Mouse (Mus musculus) midbrain, embryonic 16.5 days (tissue): Measurements from ENCODE around the gene Dmrt3. TPM values are rescaled to one million over a fixed set of nuclear protein-coding genes. Genes with fewer than 3 reads are reported as not detected.
A peak's percentile ranks its signal among the peaks of the same experiment; 100 is the strongest.

Experiments
- ATAC-seq: fragments of 200-750 bp; cut with Nextera tagmentation; 2 replicates; pipeline ENCODE4 v1.8.0; 2017; ENCODE audit warnings: moderate TSS enrichment
- H3K27ac ChIP-seq: fragments of 300-500 bp; sonication (generic); 2 replicates; pipeline ENCODE4 v1.5.1; 2014; ENCODE audit warnings: mild to moderate bottlenecking, low read length, mixed read lengths
- H3K27me3 ChIP-seq: fragments of 300-500 bp; sonication (generic); 2 replicates; pipeline ENCODE4 v1.6.1; 2014; ENCODE audit warnings: low read depth, low read length, mixed read lengths; ENCODE audit not compliant: control insufficient read depth, insufficient read depth
- H3K36me3 ChIP-seq: fragments of 300-500 bp; sonication (generic); 2 replicates; pipeline ENCODE4 v1.6.1; 2014; ENCODE audit warnings: mild to moderate bottlenecking, low read length, moderate library complexity, mixed read lengths; ENCODE audit not compliant: control insufficient read depth, insufficient read depth
- H3K4me1 ChIP-seq: fragments of 300-500 bp; sonication (generic); 2 replicates; pipeline ENCODE4 v1.6.1; 2014; ENCODE audit warnings: mild to moderate bottlenecking, low read length, mixed read lengths; ENCODE audit not compliant: control insufficient read depth, insufficient read depth
- H3K4me2 ChIP-seq: fragments of 300-500 bp; sonication (generic); 2 replicates; pipeline ENCODE4 v1.6.1; 2014; ENCODE audit warnings: mild to moderate bottlenecking, low read length, mixed read lengths
- H3K4me3 ChIP-seq: fragments of 300-500 bp; sonication (generic); 2 replicates; pipeline ENCODE4 v1.5.1; 2014; ENCODE audit warnings: low read depth, mild to moderate bottlenecking, low read length, moderate library complexity, mixed read lengths
- H3K9ac ChIP-seq: fragments of 300-500 bp; sonication (generic); 2 replicates; pipeline ENCODE4 v1.6.1; 2014; ENCODE audit warnings: low read depth, low read length, mixed read lengths
- H3K9me3 ChIP-seq: fragments of 300-500 bp; sonication (generic); replicated peaks from 2 replicates; pipeline ENCODE4 v1.6.1; 2014; ENCODE audit warnings: mild to moderate bottlenecking, low read length, mixed read lengths; ENCODE audit not compliant: control insufficient read depth, poor library complexity, severe bottlenecking
- WGBS: fragments of 180-500 bp; shearing (Covaris S2); extraction: QIAGEN DNeasy Blood & Tissue Kit; methylation state at CpG from one replicate; pipeline ENCODE4 v1.1.7; 2014; 5-methylcytosine and 5-hydroxymethylcytosine counted together
- polyA plus RNA-seq: library from polyadenylated mRNA; unstranded; fragments of >200 nt; fragmentation: Nextera tagmentation; extraction: Ambion mirVana; gene quantifications from 2 replicates; pipeline ENCODE4 v1.2.1, GENCODE M21; 2015

Gene Dmrt3
- polyA plus RNA-seq, 1 experiment from 2014 or later, result not detected

GRCm38 (mm10) chr19:25601966-25602365 is 8.1 kb upstream of the Dmrt3 start:
- Histone ChIP-seq H3K4me3 (no peak overlapping the region), H3K9ac (no peak overlapping the region), H3K9me3 (no peaks in the 10 kb centered on the region), H3K4me1 (no peaks in the 10 kb centered on the region; the same call in 1 of the 2 replicates), H3K36me3 (no peaks in the 10 kb centered on the region), H3K27ac (no peak overlapping the region), H3K27me3 (peaks cover 69% of the 10 kb centered on the region), H3K4me2 (no peak overlapping the region)
- ATAC-seq, result no peak
- 15% methylated on average over 8 of the region's 8 CpGs for WGBS

DNA sequence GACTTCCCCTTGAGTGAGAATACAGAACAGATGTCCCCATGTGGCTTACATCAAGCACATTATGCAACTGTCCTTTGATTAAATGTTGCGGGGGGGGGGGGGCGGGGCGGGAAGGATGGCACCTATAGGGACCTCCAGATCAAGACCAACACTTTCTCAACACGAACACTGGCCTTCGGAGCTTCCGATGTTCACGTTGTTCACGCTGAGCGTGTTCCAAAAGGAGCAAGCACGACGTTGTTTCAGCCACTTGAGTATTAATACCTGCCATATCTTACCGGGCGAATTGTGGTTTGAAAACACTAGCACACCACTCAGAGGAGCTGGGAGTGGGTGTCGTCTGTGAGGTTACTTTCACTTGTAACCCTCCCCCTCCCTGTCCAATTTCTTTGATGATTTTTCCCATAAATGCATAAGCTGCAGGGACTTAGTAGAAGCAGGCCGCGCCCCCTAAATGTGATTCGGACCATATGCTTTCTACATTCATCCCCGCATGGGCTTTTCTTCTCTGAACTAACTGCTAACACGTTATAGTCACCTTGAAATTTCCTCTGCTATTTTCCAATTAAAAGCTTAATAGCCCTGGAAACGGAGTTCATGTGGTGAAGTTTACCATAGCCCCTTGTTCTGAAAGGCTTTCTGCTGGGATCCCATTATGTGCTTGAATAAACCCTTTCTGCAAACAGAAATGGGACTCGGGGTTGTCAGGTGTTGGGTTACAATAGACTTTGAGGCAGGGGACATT is 2.5 kb upstream of the Dmrt3 start:
- under 1% methylated on average over 21 of the region's 21 CpGs for WGBS
- Histone ChIP-seq H3K27ac (no peak overlapping the region), H3K4me2 (no peak overlapping the region), H3K27me3 (peaks cover 57% of the 10 kb centered on the region), H3K4me1 (peaks cover 11% of the 10 kb centered on the region), H3K4me3 (no peak overlapping the region), H3K9ac (no peak overlapping the region), H3K36me3 (no peaks in the 10 kb centered on the region), H3K9me3 (no peaks in the 10 kb centered on the region)
- ATAC-seq, result no peak

- Histone ChIP-seq H3K4me3 (no peak overlapping the region), H3K36me3 (no peaks in the 10 kb centered on the region), H3K4me2 (no peak overlapping the region), H3K4me1 (peaks cover 11% of the 10 kb centered on the region), H3K9me3 (no peaks in the 10 kb centered on the region), H3K27me3 (peaks cover 58% of the 10 kb centered on the region), H3K9ac (no peak overlapping the region), H3K27ac (no peak overlapping the region)
- 1% methylated on average over 7 of the region's 7 CpGs for WGBS
- no peak for ATAC-seq
These were observed 1.9 kb upstream of the Dmrt3 start for GRCm38 (mm10) chr19:25608206-25608580.

DNA sequence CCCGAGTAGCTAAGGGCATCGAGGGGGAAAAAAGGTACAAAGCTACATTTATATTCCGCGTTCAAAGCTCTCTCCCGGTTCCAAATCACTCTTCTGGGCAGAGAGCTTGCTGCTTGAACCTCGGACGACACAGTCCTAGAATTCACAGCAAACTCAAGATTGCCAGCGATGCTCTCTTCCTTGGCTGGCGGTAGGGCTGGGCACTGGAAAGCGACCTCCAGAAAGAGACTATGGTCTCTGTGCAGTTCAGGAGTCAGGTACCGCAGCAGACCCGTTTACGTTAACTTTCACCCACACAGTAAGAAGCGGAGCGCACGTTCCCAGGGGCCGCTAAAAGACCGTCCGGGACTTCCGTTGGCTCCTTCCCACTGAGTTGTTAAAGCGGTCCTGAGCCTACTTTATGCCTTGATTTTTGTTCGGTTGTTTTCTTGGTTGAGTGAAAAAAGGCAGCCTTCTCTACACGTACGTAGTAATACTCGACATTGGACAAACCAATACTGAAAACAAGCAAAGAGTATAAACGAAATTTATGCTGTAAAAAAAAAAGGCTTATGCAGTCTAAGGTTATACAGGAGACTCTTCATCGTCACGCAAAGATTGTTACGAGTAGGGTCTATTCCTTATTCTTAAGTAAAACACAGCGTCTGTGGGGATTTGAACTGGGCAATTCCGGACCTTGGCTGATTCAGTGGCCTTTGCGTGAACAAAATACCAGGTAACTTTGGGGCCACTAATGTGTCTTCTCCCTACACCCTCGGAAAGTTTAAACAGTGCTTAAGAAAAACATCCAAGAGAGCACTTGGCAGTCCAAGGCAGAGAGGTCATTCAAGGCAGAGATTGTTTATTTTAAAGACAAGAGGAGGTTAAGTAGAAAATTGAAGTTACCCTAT is 895 bp upstream of the Dmrt3 start:
- H3K9me3 ChIP-seq, result no peaks in the 10 kb centered on the region
- H3K4me1 ChIP-seq, result peaks cover 11% of the 10 kb centered on the region
- H3K4me2 ChIP-seq, result no peak overlapping the region
- peaks cover 64% of the 10 kb centered on the region for H3K27me3 ChIP-seq
- no peak overlapping the region for H3K27ac ChIP-seq
- H3K4me3 ChIP-seq, result no peak overlapping the region
- H3K36me3 ChIP-seq, result no peaks in the 10 kb centered on the region
- no peak for ATAC-seq
- under 1% methylated on average over 33 of the region's 33 CpGs for WGBS
- no peak overlapping the region for H3K9ac ChIP-seq

GRCm38 (mm10) chr19:25610411-25611111 is 460 bp downstream of the Dmrt3 start:
- 0% methylated on average over 39 of the region's 71 CpGs for WGBS
- Histone ChIP-seq H3K9me3 (no peaks in the 10 kb centered on the region), H3K36me3 (no peaks in the 10 kb centered on the region), H3K4me2 (peak overlapping the region; percentile 46), H3K9ac (no peak overlapping the region), H3K4me3 (peak overlapping the region; percentile 25), H3K27me3 (peaks cover 72% of the 10 kb centered on the region), H3K27ac (no peak overlapping the region), H3K4me1 (peaks cover 11% of the 10 kb centered on the region)
- ATAC-seq, result peak; percentile 57

- no peak overlapping the region for H3K9ac ChIP-seq
- H3K36me3 ChIP-seq, result no peaks in the 10 kb centered on the region
- ATAC-seq, result peak; percentile 41; the same call in 1 of the 2 replicates
- H3K9me3 ChIP-seq, result no peaks in the 10 kb centered on the region
- H3K4me3 ChIP-seq, result peak overlapping the region; percentile 25
- peaks cover 72% of the 10 kb centered on the region for H3K27me3 ChIP-seq
- peak overlapping the region; percentile 46 for H3K4me2 ChIP-seq
- H3K4me1 ChIP-seq, result peaks cover 11% of the 10 kb centered on the region
- no peak overlapping the region for H3K27ac ChIP-seq
- under 1% methylated on average over 36 of the region's 42 CpGs for WGBS
These were observed 1.0 kb downstream of the Dmrt3 start for GRCm38 (mm10) chr19:25611116-25611515.

- Histone ChIP-seq H3K4me1 (peaks cover 11% of the 10 kb centered on the region), H3K9ac (no peak overlapping the region), H3K4me3 (no peak overlapping the region), H3K4me2 (no peak overlapping the region), H3K27me3 (peaks cover 72% of the 10 kb centered on the region), H3K27ac (no peak overlapping the region), H3K9me3 (no peaks in the 10 kb centered on the region), H3K36me3 (no peaks in the 10 kb centered on the region)
- 4% methylated on average over 16 of the region's 16 CpGs for WGBS
- ATAC-seq, result no peak
These were observed 2.0 kb downstream of the Dmrt3 start for GRCm38 (mm10) chr19:25611876-25612805.

DNA sequence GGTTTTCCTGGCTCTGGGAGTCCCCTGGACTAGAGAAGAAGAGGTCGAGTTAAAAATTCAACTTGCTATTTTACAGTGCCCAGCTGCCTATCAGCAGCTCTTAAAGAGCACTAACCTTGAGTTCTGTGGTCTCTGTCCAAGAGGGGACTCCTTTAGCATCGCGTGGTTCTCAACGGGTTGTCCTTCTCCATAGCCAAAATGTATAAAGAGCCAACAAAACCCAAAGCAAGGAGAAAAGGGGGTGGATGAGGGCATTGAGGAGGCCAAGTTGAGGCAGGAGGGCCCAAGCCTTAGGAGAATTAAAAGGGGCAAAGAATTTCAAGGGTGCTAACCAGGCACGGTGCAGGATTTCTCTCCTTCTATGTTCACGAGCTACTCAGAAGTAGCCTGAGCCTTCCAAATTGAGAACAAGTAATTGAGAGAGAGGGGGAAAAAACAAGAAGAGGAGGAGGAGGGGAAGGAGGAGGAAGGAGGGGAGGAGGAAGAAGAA is 2.8 kb downstream of the Dmrt3 start:
- Histone ChIP-seq H3K4me1 (peaks cover 11% of the 10 kb centered on the region), H3K36me3 (no peaks in the 10 kb centered on the region), H3K27ac (no peak overlapping the region), H3K9ac (no peak overlapping the region), H3K4me3 (no peak overlapping the region), H3K4me2 (no peak overlapping the region), H3K9me3 (no peaks in the 10 kb centered on the region), H3K27me3 (peaks cover 66% of the 10 kb centered on the region)
- no peak for ATAC-seq
- 3% methylated on average over 6 of the region's 6 CpGs for WGBS
